Mouse (Mus musculus) C2C12 (cell line): ENCODE data around the gene Cdca3. TPM values are rescaled to one million over a fixed set of nuclear protein-coding genes. Genes with fewer than 3 reads are reported as not detected.

Source experiments
- H3K27me3 ChIP-seq: one replicate; pipeline ENCODE4 v1.6.1; 2011; ENCODE audit not compliant: control insufficient read depth, insufficient read depth, insufficient read length
- H3K36me3 ChIP-seq: one replicate; pipeline ENCODE4 v1.6.1; 2011; ENCODE audit not compliant: control insufficient read depth, insufficient read depth
- H3K4me3 ChIP-seq: one replicate; pipeline ENCODE4 v1.5.1; 2011; ENCODE audit warnings: mild to moderate bottlenecking, control low read depth; ENCODE audit not compliant: poor library complexity, insufficient read depth, severe bottlenecking
- H3K79me2 ChIP-seq: one replicate; pipeline ENCODE4 v1.6.1; 2011; ENCODE audit not compliant: control insufficient read depth, insufficient read depth
- H3K79me3 ChIP-seq: one replicate; pipeline ENCODE4 v1.6.1; 2011; ENCODE audit warnings: low read depth, control low read depth
- H3ac ChIP-seq: one replicate; pipeline ENCODE3; 2011; ENCODE audit warnings: low read depth; ENCODE audit not compliant: control insufficient read depth, insufficient read length
- CEBPB ChIP-seq: IDR thresholded peaks from one replicate; pipeline ENCODE4 v1.6.1; 2011; ENCODE audit warnings: low read depth, mild to moderate bottlenecking, control low read depth, moderate library complexity
- MAX ChIP-seq: IDR thresholded peaks from one replicate; pipeline ENCODE4 v1.6.1; 2011; ENCODE audit warnings: mild to moderate bottlenecking, control low read depth
- polyA plus RNA-seq: library from polyadenylated mRNA; unstranded; fragments of >200 nt; fragmentation: generic; extraction: Trizol; gene quantifications from one replicate; pipeline ENCODE4 v1.2.1, GENCODE M21; 2012; ENCODE audit warnings: missing spikeins

The Cdca3 gene
- polyA plus RNA-seq, 1 experiment: 69.9 TPM

GRCm38 (mm10) chr6:124881821-124882220 lies 52.5 kb downstream of the Cdca3 start:
- no peak overlapping the region for H3ac ChIP-seq
- peaks cover 25% of the 10 kb centered on the region for H3K27me3 ChIP-seq
- TF ChIP-seq MAX (no peak), CEBPB (no peak)
- H3K4me3 ChIP-seq: no peak overlapping the region
- no peaks in the 10 kb centered on the region for H3K79me2 ChIP-seq
- H3K79me3 ChIP-seq: no peaks in the 10 kb centered on the region
- H3K36me3 ChIP-seq: no peaks in the 10 kb centered on the region

Other genes starting within 250 kb of the Cdca3 start
- gene C1s2, start 193.5 kb upstream of the Cdca3 start, polyA plus RNA-seq: 0.04 TPM
- gene Lpcat3, start 166.5 kb upstream of the Cdca3 start, polyA plus RNA-seq: 55.4 TPM
- gene Emg1, start 117.4 kb upstream of the Cdca3 start, polyA plus RNA-seq: 208 TPM
- gene Phb2, start 117.2 kb upstream of the Cdca3 start, polyA plus RNA-seq: 456 TPM
- gene Ptpn6, start 90.8 kb upstream of the Cdca3 start, polyA plus RNA-seq: 8.2 TPM
- gene Grcc10, start 88.2 kb upstream of the Cdca3 start, polyA plus RNA-seq: 294 TPM
- gene Gm45234, start 73.5 kb upstream of the Cdca3 start, polyA plus RNA-seq: not detected
- gene Atn1, start 73.0 kb upstream of the Cdca3 start, polyA plus RNA-seq: 47.0 TPM
- gene Eno2, start 59.9 kb upstream of the Cdca3 start, polyA plus RNA-seq: 5.5 TPM
- 0.13 TPM for gene Lrrc23, start 49.8 kb upstream of the Cdca3 start, polyA plus RNA-seq
- 24.8 TPM for gene Spsb2, start 20.9 kb upstream of the Cdca3 start, polyA plus RNA-seq
- 604 TPM for gene Tpi1, start 15.3 kb upstream of the Cdca3 start, polyA plus RNA-seq
- 132 TPM for gene Usp5, start 63 bp upstream of the Cdca3 start, polyA plus RNA-seq
- not detected for gene Gnb3, start 10.7 kb downstream of the Cdca3 start, polyA plus RNA-seq
- 1.1 TPM for gene P3h3, start 28.2 kb downstream of the Cdca3 start, polyA plus RNA-seq
- gene Gpr162, start 34.4 kb downstream of the Cdca3 start, polyA plus RNA-seq: 0.05 TPM
- not detected for gene Cd4, start 58.7 kb downstream of the Cdca3 start, polyA plus RNA-seq
- 0.44 TPM for gene Lag3, start 82.2 kb downstream of the Cdca3 start, polyA plus RNA-seq
- 1,903 TPM for gene Ptms, start 90.6 kb downstream of the Cdca3 start, polyA plus RNA-seq
- gene Mlf2, start 101.8 kb downstream of the Cdca3 start, polyA plus RNA-seq: 547 TPM
- gene Cops7a, start 136.0 kb downstream of the Cdca3 start, polyA plus RNA-seq: 165 TPM
- gene Pianp, start 167.1 kb downstream of the Cdca3 start, polyA plus RNA-seq: 1.1 TPM
- 27.8 TPM for gene Zfp384, start 179.6 kb downstream of the Cdca3 start, polyA plus RNA-seq
- 23.6 TPM for gene Ing4, start 210.2 kb downstream of the Cdca3 start, polyA plus RNA-seq
- gene Acrbp, start 220.1 kb downstream of the Cdca3 start, polyA plus RNA-seq: 0.91 TPM
- gene Lpar5, start 238.4 kb downstream of the Cdca3 start, polyA plus RNA-seq: not detected